Mouse (Mus musculus) embryonic fibroblast, embryonic 13.5 days (primary cell): Measurements from ENCODE around the gene Agap1. TPM values are rescaled to one million over a fixed set of nuclear protein-coding genes. Genes with fewer than 3 reads are reported as not detected.

Experiments
- H3K27ac ChIP-seq: 2 replicates; pipeline ENCODE4 v1.5.1; 2012; ENCODE audit warnings: low read length, control low read depth, inconsistent platforms; ENCODE audit not compliant: insufficient read depth
- H3K4me1 ChIP-seq: 2 replicates; pipeline ENCODE4 v1.6.1; 2011; ENCODE audit warnings: low read length; ENCODE audit not compliant: control insufficient read depth, insufficient read depth
- H3K4me3 ChIP-seq: 2 replicates; pipeline ENCODE4 v1.5.1; 2011; ENCODE audit warnings: mild to moderate bottlenecking, control low read depth, low read length; ENCODE audit not compliant: insufficient read depth
- CTCF ChIP-seq: IDR thresholded peaks from 2 replicates; pipeline ENCODE4 v1.5.1; 2011; ENCODE audit warnings: mild to moderate bottlenecking, control low read depth, low read length, moderate library complexity, borderline replicate concordance; ENCODE audit not compliant: insufficient read depth
- POLR2A ChIP-seq: IDR thresholded peaks from 2 replicates; pipeline ENCODE4 v1.6.1; 2011; ENCODE audit warnings: low read depth, mild to moderate bottlenecking, control low read depth, low read length, moderate library complexity
- polyA plus RNA-seq: library from polyadenylated mRNA; stranded (reverse); fragments of >200 nt; gene quantifications from 2 replicates; pipeline ENCODE4 v1.2.4, GENCODE M21; 2011; ENCODE audit warnings: low read depth; ENCODE audit not compliant: missing spikeins, insufficient read length

Gene Agap1
- polyA plus RNA-seq, 1 experiment, result 32.1 TPM

GRCm38 (mm10) chr1:89609964-89610363 is 155.4 kb downstream of the Agap1 start:
- Histone ChIP-seq H3K27ac (no peak overlapping the region), H3K4me3 (no peak overlapping the region), H3K4me1 (no peaks in the 10 kb centered on the region)
- no peak for TF ChIP-seq CTCF
- TF ChIP-seq POLR2A, result no peak

- H3K27ac ChIP-seq, result no peak overlapping the region
- no peak for TF ChIP-seq POLR2A
- no peak for TF ChIP-seq CTCF
- H3K4me1 ChIP-seq, result no peaks in the 10 kb centered on the region
Measured at GRCm38 (mm10) chr1:89611521-89611920, 156.9 kb downstream of the Agap1 start.

GRCm38 (mm10) chr1:89613234-89613870 is 158.7 kb downstream of the Agap1 start:
- H3K4me1 ChIP-seq, result no peaks in the 10 kb centered on the region
- no peak overlapping the region for H3K27ac ChIP-seq
- no peak overlapping the region for H3K4me3 ChIP-seq
- TF ChIP-seq POLR2A, result no peak
- TF ChIP-seq CTCF, result no peak

More at GRCm38 (mm10) chr1:89611521-89611920, 156.9 kb downstream of the Agap1 start:
- H3K4me3 ChIP-seq, result no peak overlapping the region

- Histone ChIP-seq H3K4me3 (no peak overlapping the region), H3K27ac (no peak overlapping the region), H3K4me1 (no peaks in the 10 kb centered on the region)
- TF ChIP-seq POLR2A (no peak), CTCF (no peak)
Measured at GRCm38 (mm10) chr1:89616556-89616955, 161.9 kb downstream of the Agap1 start.

- no peaks in the 10 kb centered on the region for H3K4me1 ChIP-seq
- H3K4me3 ChIP-seq, result no peak overlapping the region
- no peak for TF ChIP-seq CTCF
- no peak for TF ChIP-seq POLR2A
- H3K27ac ChIP-seq, result no peak overlapping the region
Measured at GRCm38 (mm10) chr1:89617336-89617735, 162.7 kb downstream of the Agap1 start.

- Histone ChIP-seq H3K4me1 (no peaks in the 10 kb centered on the region), H3K27ac (no peak overlapping the region), H3K4me3 (no peak overlapping the region)
- TF ChIP-seq POLR2A (no peak), CTCF (no peak)
Measured at GRCm38 (mm10) chr1:89619963-89620362, 165.4 kb downstream of the Agap1 start.

- TF ChIP-seq CTCF, result no peak
- no peak for TF ChIP-seq POLR2A
- H3K27ac ChIP-seq, result 0 out of 2 replicates have a peak overlapping the region, but pooled peaks have one; percentile 12
Measured at GRCm38 (mm10) chr1:89621014-89621791, 166.6 kb downstream of the Agap1 start.

GRCm38 (mm10) chr1:89621952-89622351 is 167.3 kb downstream of the Agap1 start:
- TF ChIP-seq POLR2A (no peak), CTCF (no peak)
- H3K4me3 ChIP-seq, result no peak overlapping the region

More at GRCm38 (mm10) chr1:89621014-89621791, 166.6 kb downstream of the Agap1 start:
- Histone ChIP-seq H3K4me3 (no peak overlapping the region), H3K4me1 (no peaks in the 10 kb centered on the region)

GRCm38 (mm10) chr1:89622801-89623200 is 168.2 kb downstream of the Agap1 start:
- Histone ChIP-seq H3K4me3 (no peak overlapping the region), H3K27ac (peak overlapping the region; percentile 30; the same call in 1 of the 2 replicates), H3K4me1 (no peaks in the 10 kb centered on the region)
- no peak for TF ChIP-seq POLR2A
- no peak for TF ChIP-seq CTCF

More at GRCm38 (mm10) chr1:89621952-89622351, 167.3 kb downstream of the Agap1 start:
- H3K27ac ChIP-seq, result peak overlapping the region; percentile 67; the same call in 1 of the 2 replicates
- H3K4me1 ChIP-seq, result no peaks in the 10 kb centered on the region

GRCm38 (mm10) chr1:89625312-89625711 is 170.7 kb downstream of the Agap1 start:
- Histone ChIP-seq H3K27ac (no peak overlapping the region), H3K4me1 (no peaks in the 10 kb centered on the region), H3K4me3 (no peak overlapping the region)
- TF ChIP-seq POLR2A (no peak), CTCF (no peak)
